Mouse (Mus musculus) large intestine, adult 2 months (tissue): ENCODE results near the gene Galns. TPM values are rescaled to one million over a fixed set of nuclear protein-coding genes. Genes with fewer than 3 reads are reported as not detected.
"Not testable (repeated sequence)": the region's sequence is repeated elsewhere in the genome, so short reads cannot be mapped to it uniquely, and the experiment has no call there.

Experiments used
- DNase-seq: peaks from one replicate; pipeline ENCODE4 v3.0.0-alpha.2; 2012; ENCODE audit warnings: low read depth, low spot score
- WGBS: fragments of 180-500 bp; shearing (Covaris S2); methylation state at CpG from one replicate; pipeline ENCODE4 v1.1.7; 2018; 5-methylcytosine and 5-hydroxymethylcytosine counted together
- polyA plus RNA-seq: library from polyadenylated mRNA; depleted of rRNA; stranded (reverse); fragments of >200 nt; gene quantifications from 2 replicates; pipeline ENCODE4 v1.2.3, GENCODE M21; 2012

Galns gene
- polyA plus RNA-seq, 1 experiment: 19.1 TPM

- no peak for DNase-seq
- WGBS: 26% methylated on average over 1 of the region's 1 CpGs
Measured at GRCm38 (mm10) chr8:122604640-122605039, 6.6 kb downstream of the Galns start.

GRCm38 (mm10) chr8:122600666-122601065 is 10.6 kb downstream of the Galns start:
- no peak for DNase-seq
- WGBS: 95% methylated on average over 9 of the region's 9 CpGs

DNA sequence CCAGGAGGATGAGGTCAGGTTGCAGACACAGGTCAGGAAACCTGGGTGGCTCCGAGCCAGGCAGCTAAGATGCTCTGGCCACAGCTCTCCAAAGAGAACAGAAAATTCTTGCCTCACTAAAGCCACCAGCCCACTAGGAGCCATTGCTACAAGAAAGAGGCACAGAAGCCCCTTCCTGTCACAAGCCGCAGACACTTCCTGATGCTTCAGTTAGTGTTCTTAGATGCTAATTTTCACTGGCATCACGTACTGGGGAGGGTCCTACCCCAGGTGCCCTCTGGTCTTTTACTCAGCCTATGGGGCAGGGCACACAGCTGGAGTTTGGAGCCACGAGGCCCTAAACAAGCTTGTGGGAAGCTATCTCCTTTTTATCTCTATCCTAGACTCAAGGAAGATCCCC is 15.2 kb downstream of the Galns start:
- DNase-seq: no peak
- WGBS: 75% methylated on average over 4 of the region's 4 CpGs

DNA sequence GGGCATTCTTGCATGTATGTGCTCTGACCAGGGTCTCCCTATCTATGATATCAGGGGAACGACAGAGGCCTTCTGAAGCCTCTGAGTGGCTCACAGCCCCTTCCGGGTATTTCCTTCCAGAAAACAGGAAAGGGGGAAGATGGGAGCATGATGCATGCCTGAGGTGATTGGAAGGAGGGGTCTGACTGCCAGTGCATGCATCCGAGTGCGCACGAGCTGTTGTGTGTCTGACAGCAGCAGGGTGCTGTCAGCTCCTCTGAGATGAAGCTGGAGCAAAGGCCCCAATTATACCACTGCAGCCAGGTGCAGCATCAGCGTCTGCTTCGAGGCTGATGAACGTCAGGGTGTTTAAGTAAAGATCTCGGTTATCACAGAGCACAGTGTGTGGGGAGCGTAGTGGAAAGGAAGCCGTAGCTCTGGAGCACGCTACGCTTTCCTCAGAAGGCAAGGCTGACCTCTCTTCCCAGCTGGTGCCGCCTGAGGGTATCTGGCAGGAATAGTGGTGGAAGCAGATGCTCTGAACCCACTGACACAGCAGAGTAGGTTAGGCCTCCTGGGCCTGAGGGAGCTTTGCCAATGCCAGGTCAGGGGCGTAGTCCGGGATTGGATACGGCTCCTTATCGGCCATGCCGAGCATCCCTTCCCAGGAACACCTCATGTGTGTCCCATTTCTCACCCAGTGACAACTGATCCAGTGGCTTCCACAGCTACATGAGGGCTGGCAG is 17.3 kb downstream of the Galns start:
- no peak for DNase-seq
- 93% methylated on average over 19 of the region's 19 CpGs for WGBS

DNA sequence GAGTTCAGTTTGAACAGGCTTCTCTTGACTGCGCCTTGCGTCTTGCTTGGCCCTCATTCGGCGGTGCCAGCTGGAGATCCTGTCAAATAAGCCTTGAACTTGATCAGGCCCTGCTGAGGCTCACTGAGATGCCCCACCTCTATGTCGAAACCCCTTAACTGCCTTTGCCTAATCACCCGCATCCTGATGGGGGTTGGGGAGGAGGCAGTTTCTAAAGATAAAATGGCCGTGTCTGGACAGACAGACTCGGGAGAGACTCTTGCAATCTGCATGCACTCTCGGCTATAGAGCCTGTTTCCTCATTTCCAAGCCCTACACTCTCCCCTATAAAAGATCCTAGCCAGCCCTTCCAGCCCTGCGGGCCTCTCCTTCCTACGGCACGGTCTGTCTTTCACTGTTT is 18.0 kb downstream of the Galns start:
- no peak for DNase-seq
- WGBS: 68% methylated on average over 12 of the region's 12 CpGs

DNA sequence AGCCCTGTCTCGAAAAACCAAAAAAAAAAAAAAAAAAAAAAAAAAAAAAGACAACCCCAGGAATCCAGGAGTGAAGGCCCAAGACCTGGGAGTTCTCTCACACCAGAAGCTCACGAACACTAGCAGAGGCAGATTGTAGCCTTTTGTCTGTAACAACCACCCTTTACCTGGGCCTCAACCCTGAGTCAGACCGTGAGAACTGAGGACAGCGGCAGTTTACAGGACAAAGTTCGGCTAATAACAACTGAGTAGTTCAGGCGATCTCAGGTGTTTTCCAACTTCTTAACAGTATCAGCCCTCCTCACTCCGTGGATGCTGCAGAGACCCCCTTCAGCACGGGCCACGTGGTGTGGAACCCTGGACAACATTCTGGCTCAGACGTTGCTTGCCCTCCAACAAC is 24.5 kb downstream of the Galns start:
- no peak for DNase-seq
- 44% methylated on average over 10 of the region's 10 CpGs for WGBS

- DNase-seq: no peak
- 71% methylated on average over 7 of the region's 7 CpGs for WGBS
Measured at GRCm38 (mm10) chr8:122586171-122586570, 25.1 kb downstream of the Galns start.

GRCm38 (mm10) chr8:122585411-122585891 is 25.8 kb downstream of the Galns start:
- WGBS: 16% methylated on average over 14 of the region's 14 CpGs
- DNase-seq: no peak

GRCm38 (mm10) chr8:122584981-122585380 is 26.3 kb downstream of the Galns start:
- WGBS: 44% methylated on average over 9 of the region's 9 CpGs
- no peak for DNase-seq

DNA sequence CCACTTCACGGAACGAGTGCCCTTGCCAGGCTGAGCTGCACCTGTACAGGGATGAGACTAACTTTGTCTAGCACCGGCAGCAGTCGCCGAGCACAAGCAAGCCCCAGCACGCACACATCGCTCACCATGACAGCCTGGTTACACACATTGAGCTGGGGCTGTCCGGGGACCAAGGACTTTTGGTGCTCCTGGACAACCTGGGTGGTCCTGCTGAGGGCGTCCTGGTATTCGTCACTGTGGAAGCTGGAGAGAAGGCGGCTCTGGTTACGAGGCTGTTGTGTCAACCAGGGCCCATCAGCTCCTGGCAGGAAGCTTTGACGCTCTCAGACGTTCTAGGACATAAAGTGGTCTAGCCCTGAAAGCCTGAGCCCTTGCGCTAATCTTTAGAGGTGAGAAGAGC is 30.3 kb downstream of the Galns start:
- 82% methylated on average over 15 of the region's 15 CpGs for WGBS
- DNase-seq: no peak

DNA sequence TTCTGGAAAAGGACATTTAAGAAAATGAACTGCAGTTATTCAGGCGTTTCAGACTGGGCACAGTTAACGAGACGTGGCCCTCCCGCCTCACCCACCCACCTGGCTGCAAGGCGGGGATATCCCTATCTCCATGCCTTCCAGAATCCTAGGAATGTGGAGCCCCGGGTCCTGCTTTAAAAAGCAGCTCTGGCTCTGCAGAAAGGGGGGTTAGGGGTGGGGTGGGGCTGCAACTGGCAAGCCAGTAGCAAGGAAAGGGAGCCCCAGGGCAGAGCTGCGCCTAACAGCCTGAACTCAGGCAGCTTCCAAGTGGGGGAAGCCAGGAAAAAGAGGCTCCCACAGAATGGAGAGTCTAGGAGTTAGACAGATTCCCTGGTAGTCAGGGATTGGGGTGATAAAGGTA is 32.1 kb downstream of the Galns start:
- 73% methylated on average over 7 of the region's 7 CpGs for WGBS
- DNase-seq: no peak

- 51% methylated on average over 10 of the region's 10 CpGs for WGBS
- DNase-seq: no peak
Measured at GRCm38 (mm10) chr8:122577116-122577515, 34.1 kb downstream of the Galns start.

DNA sequence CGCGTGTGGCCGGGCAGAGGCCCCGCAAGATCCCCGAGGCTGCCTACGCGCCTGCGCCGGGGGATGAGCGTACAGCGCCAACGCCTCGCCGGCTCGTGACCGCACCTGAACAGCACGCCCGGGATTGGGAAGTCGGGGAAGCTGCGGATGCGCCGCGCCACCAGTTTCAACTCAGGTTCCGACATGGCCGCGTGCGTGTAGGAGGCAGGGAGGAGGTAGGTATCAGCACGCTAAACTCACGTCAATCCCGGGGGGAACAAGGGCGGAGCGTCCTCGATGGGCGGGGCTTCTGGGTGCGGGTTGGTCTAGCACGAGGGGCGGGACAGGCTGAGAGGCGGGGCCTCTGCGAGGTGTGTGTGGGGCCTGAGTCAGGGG is 34.6 kb downstream of the Galns start, which contains the start of gene Aprt:
Aprt (minus strand) TSS at position 262 of the 375 bp plus-strand sequence.
- DNase-seq: no peak
- under 1% methylated on average over 39 of the region's 39 CpGs for WGBS

- DNase-seq: no peak
- 9% methylated on average over 21 of the region's 21 CpGs for WGBS
Measured at GRCm38 (mm10) chr8:122575735-122576647, 35.3 kb downstream of the Galns start.

- WGBS: 46% methylated on average over 8 of the region's 8 CpGs
Measured at GRCm38 (mm10) chr8:122575286-122575685, 36.0 kb downstream of the Galns start.

GRCm38 (mm10) chr8:122574667-122575251 is 36.5 kb downstream of the Galns start:
- DNase-seq: no peak
- WGBS: 27% methylated on average over 10 of the region's 10 CpGs

More at GRCm38 (mm10) chr8:122575286-122575685, 36.0 kb downstream of the Galns start:
- DNase-seq: no peak

DNA sequence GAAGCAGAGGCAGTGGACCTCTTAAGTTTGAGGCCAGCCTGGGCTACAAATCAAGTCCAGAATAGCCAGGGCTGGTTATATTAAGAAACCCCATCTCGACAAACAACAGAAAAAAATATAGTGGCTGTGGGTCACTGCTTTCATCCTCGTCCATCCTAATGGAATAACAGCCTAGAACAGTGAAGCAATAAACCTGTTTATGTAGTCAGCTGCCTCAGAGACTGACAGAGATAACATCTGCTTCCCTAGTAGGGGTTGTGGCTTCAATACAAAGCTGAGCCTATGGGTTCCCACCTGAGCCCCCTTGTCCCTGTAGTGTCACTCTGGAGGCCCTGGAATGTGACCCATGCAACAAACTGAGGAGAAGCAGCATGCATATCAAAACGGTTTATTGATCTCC is 37.0 kb downstream of the Galns start:
- no peak for DNase-seq
- WGBS: 26% methylated on average over 3 of the region's 3 CpGs

DNA sequence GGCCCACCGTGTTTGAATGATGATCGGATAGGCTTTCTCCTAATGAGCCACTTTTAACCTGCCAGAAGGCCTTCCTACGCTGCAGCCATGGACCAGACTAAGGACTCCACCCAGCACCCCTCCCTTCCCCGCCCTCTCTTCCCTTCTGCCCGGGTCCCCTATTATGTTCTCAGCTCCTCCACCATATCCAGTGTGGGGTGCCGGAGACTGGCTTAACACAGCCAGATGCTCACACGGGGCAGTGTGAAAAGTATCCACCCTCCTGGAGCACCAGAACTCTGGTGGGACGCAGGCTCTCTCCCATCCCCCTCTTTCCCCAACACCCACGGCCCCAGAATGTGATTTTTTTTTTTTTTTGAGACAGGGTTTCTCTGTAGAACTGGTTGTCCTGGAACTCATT is 37.7 kb downstream of the Galns start:
- 66% methylated on average over 9 of the region's 9 CpGs for WGBS
- no peak for DNase-seq

DNA sequence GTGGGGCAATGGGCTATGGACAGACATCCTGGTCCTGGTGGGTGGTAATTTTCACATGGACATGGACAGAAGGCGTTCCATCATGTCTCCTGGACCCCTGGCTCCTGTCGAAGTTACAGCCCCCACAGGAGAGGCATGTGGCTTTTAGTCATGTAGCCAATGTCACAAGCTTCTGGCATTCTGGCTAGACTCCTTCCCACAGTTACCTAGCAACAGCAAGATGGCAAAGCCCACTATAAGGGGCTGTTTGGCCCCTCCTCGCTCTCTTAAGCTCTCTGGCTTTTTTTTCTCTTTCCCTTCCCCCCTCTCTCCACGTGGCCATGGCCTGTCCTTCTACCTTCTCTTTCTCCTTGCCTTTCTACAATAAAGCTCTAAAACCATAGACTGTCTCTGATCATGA is 38.1 kb downstream of the Galns start:
- 66% methylated on average over 4 of the region's 4 CpGs for WGBS
- not testable (repeated sequence) for DNase-seq

GRCm38 (mm10) chr8:122572751-122573150 is 38.5 kb downstream of the Galns start:
- WGBS: 64% methylated on average over 3 of the region's 3 CpGs
- DNase-seq: no peak
